Mouse (Mus musculus) monocyte, adult 5-6 weeks (primary cell): Measurements from ENCODE around the gene Scamp3. TPM values are rescaled to one million over a fixed set of nuclear protein-coding genes. Genes with fewer than 3 reads are reported as not detected.
A peak's percentile ranks its signal among the peaks of the same experiment; 100 is the strongest.

ENCODE experiments used
- ATAC-seq: fragments of 153-309, 156-312 bp; replicated peaks from 2 replicates; pipeline ENCODE4 v1.8.0; 2017; ENCODE audit warnings: mild to moderate bottlenecking; ENCODE audit not compliant: low TSS enrichment, insufficient number of reproducible peaks, severe bottlenecking, poor library complexity, low FRiP score
- total RNA-seq: library from RNA; stranded (forward); fragments of 200-1000, 200-491, 200-594 nt; gene quantifications from 3 replicates; pipeline ENCODE4 v1.2.3, GENCODE M21; 2017

Gene Scamp3
- total RNA-seq, 1 experiment from 2014 or later = 23.2 TPM

DNA sequence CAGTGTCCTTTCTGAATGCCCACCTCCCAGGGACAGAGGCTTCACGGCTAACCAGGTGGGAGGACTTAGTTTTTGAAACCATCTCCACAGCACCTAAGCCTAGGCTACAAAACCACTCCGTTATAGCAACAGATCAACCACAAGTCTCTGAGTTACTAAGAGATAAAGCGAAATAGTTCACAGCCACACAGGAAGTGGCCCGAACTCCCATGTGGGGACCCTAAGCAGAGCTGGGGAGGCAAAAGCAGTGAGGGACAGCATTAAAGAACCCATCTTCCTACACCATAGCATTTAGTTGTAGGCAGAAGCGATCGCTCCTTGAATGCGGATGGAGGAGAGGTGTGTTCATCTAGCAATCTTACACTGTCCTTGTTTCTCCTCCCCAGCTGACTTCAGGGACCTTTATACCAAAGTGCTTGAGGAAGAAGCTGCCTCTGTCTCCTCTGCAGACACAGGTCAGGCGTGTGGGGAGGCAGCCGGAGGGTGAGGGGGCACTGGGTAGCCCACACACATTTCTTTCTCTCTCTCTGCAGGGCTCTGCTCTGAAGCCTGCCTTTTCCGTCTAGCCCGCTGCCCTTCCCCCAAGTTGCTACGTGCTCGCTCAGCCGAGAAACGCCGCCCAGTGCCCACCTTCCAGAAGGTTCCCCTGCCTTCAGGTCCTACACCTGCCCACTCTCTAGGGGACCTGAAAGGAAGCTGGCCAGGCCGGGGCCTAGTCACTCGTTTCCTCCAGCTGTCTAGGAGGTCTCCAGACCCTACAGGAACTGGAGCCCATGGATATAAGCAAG is 10.6 kb downstream of the Scamp3 start:
- ATAC-seq = no peak

DNA sequence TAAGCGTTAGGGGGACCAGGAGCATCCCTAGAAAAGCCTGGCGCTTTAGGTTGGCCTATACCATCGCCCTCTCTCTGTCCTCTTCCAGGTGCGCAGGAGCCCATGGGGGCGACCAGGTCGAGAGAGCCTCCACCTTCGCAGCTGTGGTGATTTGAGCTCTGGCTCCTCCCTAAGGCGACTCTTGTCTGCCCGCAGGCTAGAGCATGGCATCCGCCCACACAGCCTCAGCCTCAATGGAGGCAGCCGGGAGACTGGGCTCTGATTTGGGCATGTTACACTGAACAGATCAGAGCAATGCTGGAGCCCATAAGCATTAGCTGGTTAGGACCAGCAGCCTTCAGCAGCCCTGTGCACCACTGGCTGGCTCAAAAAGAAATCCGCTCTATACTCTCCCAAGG is 11.2 kb downstream of the Scamp3 start:
- ATAC-seq = no peak

DNA sequence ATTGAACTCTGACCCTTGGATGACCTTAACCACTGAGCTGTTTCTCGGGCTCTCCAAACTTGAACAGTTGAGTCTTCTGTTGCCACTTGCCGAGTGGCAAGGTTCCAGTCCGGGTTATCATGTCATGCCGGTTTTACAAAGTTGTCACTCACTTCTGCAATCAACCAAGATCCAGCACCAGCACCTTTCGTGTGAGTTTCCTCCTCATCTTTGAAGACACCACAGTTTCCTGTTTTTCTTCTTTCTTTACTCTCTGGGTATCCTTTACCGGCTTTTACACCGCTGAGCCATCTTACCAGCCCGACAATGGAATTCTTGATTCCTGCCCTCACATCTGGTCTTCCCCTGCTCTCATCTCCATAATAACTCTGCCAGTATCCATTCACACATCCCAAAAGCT is 13.2 kb downstream of the Scamp3 start:
- ATAC-seq = 0 out of 2 replicates have a peak, but pooled peaks have one; percentile 24

DNA sequence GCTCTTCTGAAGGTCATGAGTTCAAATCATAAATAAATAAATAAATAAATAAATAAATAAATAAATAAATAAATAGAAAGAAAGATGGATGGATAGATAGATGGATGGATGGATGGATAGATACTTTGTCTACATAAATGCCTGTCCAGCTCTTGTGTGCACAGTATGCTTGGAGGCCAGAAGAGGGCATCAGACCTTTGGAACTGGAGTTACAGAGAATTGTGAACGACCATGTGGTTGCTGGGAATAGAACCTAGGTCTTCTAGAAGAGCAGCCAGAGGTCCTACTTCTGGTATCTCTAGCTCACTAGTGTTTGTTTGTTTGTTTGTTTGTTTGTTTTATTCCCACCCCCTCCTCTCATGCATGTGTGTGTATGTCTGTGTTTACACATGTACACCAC is 16.1 kb downstream of the Scamp3 start:
- ATAC-seq = no peak

DNA sequence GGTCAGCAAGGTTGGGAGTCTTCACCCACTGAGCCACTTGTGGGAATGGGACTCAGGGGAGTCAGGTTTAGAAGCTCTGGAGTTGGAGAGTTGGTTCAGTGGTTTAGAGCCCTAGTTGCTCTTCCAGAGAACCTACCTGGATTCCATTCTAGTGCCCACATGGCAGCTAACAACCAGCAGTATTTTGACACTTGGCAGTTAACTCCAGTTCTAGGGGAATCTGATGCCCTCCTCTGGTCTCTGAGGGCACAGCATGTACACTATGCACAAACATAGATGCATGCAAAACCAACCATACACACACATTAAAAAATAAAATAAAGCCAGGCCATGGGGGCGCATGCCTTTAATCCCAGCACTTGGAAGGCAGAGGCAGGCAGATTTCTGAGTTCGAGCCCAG is 16.6 kb downstream of the Scamp3 start:
- no peak for ATAC-seq

DNA sequence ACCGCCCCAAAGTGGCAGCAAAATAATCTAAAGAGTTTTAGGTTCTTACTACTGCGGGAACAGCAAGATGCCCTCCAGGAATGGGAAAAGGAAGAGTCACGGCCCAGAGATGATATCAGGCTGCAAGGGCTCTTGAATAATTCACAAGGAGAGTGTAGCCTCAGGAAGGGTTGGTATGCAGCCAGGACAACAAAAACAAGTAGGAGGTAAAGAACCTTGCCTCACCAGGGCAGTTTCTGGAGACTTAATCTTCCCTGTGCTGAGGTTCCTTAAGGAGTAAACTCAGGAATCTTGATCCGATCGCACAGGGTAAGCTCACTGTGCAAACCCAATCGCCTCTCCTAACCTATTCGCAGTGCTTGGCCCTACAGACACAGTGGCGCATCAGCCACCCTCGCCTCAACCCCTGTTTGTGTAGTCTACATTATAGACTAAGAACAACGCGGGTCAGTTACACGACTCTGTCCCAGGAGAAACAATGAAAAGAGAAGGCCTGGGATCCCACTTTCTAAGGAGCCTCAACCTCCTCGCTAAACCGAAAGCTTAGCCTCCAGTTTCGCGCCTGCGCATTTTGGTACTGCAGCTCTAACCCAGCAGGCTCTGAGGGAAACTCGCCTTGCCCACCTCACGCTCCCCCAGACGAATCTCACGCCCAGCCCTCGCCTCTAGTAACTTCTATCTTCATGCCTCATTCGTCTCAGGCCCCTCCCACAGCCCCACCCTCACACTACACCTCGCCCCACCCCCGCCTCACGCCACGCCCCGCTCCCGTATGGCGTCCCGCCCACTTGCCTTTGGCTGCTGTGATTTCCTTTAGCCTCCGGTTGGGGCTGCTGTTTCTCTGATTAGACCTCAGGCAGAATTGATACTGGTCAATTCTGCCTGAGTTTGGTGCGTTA is 19.0 kb downstream of the Scamp3 start:
- ATAC-seq = peak; percentile 94

DNA sequence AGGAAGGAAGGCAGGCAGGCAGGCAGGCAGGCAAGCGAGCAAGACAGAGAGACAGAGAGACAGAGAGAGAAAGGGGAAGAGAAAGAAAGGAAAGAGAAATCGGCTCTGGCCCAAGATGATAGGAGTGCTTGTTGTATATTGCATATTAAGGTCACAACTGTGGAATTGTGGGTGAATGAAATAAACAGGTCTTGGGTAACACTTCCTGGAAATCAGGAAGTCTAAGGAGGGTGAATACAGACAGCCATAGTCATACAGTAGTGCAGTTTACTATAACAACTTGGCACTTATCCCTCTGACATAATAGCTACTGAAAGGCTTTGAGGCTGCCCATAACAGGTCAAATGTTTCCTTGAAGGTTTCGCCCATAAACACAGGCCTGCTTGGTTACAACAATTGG is 22.6 kb downstream of the Scamp3 start:
- no peak for ATAC-seq

DNA sequence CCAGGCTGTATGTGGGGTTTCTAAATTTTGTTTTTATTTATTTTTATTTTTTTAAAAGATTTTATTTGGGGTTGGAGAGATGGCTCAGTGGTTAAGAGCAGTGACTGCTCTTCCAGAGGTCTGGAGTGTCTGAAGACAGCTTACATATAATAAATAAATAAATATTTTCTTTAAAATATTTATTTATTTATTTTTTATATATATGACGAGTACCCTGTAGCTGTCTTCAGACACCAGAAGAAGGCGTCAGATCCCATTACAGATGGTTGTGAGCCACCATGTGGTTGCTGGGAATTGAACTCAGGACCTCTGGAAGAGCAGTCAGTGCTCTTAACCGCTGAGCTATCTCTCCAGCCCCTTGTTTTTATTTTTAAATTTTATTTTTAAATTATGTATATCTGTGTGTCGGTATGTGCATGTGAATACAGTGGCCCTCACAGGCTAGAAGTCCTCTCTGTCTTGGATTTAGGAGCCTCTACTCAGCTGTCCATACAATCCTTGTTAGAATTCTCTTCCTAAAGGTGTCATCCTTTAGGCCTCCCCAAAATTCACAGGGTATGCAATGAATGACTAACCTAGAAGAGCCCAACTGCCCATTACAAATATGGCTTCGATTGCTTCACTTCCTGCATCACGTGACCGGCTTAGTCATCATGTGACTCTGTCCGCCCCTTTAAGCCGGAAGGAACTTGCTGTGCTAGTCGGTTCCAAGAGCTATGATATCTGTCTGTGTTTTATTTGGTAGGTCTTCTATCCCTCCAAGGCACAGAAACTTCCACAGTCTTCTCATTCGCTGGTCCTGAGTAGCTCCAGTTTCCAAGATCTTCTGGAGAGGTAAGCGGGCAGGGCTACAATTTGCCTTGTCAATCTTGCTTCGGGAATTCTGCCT is 25.2 kb downstream of the Scamp3 start, which contains the start of gene Gba:
Gene Gba (plus strand): TSS at position 676 of the 889 bp plus-strand sequence.
- ATAC-seq = peak; percentile 86

DNA sequence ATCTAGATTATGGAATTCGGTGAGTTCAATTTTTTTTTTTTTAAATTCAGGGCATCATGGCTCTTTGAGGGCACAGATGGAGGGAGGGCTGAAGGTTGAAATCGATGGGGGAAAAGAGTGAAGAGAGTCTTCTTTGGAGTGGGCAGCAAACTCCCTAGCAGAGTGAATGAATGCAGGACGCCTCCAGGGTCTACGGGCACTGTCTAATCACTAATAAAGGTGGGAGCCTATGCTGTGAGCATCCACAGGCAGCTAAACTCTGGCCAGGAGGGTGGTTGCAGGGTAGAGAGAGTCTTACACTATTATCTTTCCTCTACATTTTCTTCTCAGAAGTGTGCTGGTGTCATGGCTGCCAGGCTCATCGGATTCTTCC is 25.9 kb downstream of the Scamp3 start:
- ATAC-seq = no peak

DNA sequence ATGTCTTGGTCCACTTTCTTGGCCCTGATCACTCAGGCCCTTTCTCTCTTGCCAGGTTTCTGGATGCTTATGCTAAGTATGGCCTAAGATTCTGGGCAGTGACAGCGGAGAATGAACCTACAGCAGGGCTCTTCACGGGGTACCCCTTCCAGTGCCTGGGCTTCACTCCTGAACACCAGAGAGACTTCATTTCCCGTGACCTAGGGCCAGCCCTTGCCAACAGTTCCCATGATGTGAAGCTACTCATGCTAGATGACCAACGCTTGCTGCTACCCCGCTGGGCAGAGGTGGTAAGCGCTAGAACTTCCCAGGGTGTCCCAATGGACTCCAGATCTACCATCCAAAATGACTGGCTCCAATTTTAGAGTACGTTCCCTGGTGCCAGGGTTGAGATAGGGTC is 28.8 kb downstream of the Scamp3 start:
- no peak for ATAC-seq

DNA sequence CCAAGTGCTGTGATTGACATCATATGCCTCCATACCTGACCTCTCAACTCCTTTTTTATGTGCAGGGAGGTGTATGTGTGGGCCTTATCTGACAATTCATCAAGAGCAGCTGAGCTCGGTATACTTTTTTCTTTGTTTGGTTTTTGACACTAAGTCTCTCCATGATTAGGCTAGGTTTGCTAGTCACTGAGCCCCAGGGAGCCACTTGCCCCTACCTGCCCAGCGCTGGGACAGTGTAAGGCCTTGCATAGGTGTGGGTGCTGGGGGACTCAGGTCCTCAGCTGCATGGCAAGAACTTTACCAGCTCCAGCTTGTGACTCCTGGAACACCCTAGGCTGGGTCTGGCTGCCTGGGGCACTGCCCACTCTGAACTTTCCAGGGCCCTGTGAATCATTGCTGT is 29.4 kb downstream of the Scamp3 start:
- ATAC-seq = no peak

DNA sequence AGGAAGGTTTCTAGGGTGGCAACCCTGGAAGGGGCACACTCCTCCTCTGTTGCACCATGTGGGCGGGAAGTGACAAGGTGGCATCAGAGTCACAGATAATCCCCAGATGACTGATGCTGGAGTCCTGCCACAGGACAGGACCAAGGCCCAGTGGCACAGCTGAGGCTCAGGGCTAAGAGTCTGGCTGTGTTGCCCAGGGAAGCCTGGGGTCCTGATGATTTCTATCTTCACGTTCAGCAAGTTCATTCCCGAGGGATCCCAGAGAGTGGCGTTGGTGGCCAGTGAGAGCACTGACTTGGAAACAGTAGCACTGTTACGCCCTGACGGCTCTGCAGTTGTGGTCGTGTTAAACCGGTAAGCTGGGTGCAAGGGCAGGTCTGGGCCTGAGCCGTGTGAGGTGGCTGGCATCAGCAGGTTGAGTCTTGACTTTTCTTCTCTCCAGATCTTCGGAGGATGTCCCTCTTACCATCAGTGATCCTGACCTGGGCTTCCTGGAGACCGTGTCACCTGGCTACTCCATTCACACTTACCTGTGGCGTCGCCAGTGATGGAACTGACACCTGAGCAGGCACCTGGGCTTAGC is 30.9 kb downstream of the Scamp3 start:
- no peak for ATAC-seq

DNA sequence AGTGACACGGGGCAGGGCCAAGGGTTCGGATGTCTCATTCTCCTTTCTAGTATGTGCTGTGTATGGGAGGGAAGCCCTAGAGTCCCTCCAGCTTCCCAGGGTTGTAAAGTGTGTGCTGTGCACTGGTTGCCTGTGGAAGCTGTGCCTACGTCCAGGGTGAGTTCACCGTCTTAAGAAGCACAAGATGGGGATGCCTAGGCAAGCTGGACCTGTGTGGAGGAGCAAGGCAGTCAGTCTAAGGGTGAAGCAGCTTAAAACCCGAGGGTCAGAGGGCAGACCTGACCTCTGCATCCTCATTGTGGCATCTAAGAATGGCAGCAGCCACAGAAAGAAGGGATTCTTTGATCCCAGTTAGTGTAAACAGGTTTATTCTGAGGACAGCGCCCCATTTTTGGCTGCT is 31.5 kb downstream of the Scamp3 start:
- no peak for ATAC-seq

DNA sequence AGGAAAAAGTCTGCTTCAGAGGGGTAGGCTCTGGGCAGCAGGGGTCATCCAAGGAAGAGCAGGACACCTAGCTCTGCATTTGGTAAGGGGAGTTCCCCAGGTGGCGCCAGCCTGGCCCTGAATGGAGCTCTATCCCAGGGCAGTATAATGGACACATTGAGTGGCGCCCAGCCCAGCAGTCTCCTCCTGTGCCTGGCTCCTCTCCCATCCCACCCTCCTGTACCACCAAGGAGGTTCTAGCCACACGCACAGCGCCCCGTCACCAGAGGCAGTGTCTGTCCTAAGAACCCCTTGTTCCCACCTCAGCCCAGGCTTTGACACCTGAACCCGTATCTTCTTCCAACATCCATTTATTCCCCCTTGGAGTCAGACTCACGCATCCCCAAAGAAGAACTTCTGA is 32.5 kb downstream of the Scamp3 start:
- no peak for ATAC-seq

DNA sequence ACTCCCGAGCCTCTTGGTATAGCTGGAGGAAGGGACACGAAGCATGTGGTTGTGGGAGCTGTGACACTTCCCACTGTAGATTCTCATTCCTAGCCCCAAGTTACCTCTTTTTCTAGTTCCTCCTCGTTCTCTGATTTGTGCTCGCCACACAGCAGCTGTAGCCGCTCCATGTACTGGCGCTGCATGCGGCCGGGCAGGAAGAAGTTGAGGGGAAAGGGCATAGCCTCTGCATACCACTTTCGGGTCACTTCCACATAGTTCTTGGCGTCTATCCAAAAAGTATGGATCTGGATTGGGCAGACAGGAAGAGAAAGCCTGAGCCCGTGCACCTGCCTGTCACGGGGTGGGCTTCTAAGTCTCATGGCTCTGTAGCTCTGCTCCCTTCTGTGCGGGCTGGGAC is 32.9 kb downstream of the Scamp3 start:
- no peak for ATAC-seq

DNA sequence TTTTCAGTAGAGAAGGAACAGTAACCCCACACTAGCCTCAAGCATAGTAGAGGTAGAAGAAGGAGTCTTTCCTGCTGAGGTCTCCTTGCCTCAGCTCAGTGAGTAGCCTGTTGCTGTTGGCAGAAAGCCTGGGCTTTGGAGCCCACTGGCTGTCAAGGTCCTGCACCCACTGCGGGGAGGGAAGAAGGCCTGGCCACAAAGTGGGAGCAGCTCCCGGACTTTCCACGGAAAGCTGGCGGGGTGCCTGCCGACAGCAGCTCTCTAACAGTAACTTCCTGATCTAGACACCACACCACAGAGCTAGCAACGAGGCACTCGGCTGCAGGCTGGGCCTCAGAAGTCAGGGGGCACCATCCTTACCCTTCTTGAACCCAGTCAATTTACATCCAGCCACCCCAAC is 33.5 kb downstream of the Scamp3 start:
- ATAC-seq = no peak

DNA sequence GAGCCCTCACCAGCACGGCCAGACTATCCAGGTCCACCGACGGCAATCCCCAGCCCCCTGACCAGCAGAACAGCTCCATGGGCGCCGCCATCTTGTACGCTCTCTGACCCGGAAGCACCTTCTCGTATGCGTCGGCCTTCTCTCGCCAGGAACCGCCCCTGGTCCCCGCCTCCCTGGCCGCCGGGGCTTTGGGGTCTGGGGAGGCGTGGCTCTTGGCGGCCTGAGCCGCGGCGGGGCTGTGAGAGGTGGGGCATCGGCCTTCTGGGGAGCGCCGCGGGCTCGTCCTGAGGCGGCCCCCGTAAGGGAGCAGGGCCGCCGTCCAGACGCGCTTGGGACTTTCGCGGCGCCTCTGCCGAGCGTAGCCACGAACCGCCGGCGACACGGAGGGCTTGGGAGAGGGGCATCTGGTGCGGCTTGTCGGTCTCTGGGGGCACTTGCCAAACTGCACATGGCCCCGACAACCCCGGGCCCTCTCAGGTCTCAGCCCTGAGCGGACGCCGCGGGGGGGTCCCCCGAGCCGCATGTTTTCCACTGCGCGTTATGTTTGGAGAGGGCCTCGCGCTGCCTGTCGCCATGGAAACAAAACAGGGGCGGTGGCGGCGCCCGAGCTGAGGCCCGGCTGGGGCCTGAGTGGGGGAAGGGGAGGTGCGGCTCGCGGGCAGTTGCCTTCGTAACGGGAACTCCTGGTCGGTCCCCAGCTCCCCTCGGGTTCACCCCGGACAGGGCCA is 36.7 kb downstream of the Scamp3 start:
- peak; percentile 82 for ATAC-seq
